Mouse (Mus musculus): ENCODE measurements around the gene Washc2.
A peak's percentile ranks its signal among the peaks of the same experiment; 100 is the strongest.
"Not testable (repeated sequence)": the region's sequence is repeated elsewhere in the genome, so short reads cannot be mapped to it uniquely, and the experiment has no call there.

Gene Washc2

DNA sequence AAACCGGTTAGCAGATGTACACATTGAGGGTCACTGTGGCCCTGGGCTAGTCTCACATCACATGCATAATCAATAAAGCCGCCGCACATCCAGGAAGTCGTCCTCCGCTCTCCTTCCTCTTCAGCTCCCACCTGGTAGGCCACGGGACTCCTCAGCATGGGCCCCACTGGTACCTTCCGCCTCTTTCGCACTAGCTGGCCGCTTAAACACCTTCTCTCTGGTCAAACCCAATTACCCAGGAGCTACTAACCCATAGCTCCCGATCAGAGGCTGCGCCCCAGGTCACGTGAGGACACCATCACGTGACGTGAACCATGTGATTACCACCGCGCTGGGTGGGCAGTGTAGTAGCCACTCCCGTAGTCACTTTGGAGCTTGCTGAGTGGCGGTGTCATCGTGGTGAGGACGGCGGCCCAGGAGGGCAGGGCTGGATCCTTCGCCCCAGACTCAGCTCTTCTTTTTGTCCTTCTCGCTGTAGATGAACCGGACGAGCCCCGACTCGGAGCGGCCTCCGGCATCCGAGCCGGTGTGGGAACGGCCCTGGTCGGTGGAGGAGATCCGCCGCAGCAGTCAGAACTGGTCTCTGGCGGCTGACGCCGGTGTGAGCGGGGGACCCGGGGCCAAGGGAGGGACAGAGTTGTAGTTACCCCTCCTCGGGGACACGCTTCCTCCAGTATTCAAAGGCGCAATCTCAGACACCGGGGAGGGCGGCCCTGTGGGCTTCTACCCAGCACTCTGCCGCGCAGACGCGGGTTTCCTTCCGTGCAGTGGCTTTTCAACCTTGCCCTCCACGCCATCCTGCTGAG, at the start of gene Washc2:
TSS of gene Washc2 (plus strand) at position 310 of the 806 bp plus-strand sequence.
- DNase-seq (ENCODE audit: low read depth, low spot score): peak; percentile 91

DNA sequence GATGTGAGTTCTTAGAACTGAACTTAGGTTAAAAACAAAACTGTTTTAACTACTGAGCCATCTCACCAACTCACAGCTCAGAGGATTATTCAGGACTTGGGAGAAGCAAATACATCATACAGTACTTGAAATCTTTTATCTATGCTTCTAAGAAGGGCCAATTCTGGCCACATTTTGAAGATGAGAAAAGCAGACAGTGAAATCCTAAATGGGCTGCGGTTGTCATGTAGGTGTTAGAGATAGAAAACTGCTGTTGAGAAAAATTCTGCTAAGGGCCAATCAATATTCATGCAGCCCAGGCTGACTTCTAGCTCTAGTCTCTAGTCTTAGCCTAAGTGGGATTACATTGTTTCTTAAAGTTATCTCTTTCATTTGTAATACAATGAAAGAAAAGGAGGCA, 41.5 kb upstream of the Washc2 start:
- no peak for DNase-seq (ENCODE audit: low read depth, low spot score)

DNA sequence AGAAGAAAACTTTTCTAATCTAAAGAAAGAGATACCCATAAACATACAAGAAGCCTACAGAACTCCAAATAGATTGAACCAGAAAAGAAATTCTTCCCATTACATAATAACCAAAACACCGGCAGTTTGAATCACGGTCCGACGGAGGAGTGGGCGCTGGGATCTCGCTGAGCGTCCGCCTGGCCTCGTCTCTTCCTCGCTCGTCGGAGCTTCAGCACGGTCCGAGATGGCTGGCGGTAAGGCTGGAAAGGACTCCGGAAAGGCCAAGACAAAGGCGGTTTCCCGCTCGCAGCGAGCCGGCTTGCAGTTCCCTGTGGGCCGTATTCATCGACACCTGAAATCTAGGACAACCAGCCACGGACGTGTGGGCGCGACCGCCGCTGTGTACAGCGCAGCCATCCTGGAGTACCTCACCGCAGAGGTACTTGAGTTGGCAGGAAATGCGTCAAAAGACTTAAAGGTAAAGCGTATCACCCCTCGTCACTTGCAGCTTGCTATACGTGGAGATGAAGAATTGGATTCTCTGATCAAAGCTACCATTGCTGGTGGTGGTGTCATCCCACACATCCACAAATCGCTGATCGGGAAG, 34.2 kb upstream of the Washc2 start:
- DNase-seq (ENCODE audit: low read depth, low spot score): not testable (repeated sequence)

DNA sequence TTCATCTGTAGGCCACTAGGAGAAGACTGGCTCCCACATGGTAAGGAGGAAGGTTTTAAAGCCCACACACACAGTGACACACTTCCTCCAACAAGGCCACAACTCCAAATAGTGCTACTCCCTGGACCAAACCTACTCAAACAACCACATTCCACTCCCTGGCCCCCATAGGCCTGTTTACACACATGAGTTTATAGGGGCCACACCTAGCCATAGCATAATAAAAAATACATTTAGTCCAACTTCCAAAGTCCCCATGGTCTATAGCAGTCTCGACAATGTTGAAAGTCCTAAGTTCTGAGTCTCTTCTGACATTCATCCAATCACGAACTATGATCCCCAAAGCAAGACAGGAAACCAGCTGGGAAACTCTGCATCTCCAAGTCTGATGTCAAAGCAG, 29.5 kb upstream of the Washc2 start:
- no peak for DNase-seq (ENCODE audit: low read depth, low spot score)

DNA sequence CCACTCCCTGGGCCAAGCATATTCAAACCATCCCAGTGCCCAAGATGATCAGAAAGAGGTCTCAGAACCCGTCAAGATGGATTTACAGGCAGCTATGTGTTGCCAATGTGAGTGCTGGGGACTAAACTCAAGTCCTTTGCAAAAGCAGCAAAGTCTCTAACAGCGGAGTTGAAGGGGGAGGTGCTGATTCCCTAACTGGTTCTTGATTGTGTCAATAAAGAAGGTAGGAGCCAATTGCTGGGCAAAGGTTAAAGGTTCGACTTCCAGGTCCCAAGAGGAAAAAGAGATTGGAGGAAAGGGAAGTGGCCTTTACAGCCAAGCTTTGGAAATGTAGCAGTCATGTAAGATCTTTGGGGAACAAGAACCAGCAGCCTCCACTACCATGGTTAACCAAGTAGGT, 27.1 kb upstream of the Washc2 start:
- no peak for DNase-seq (ENCODE audit: low read depth, low spot score)

DNA sequence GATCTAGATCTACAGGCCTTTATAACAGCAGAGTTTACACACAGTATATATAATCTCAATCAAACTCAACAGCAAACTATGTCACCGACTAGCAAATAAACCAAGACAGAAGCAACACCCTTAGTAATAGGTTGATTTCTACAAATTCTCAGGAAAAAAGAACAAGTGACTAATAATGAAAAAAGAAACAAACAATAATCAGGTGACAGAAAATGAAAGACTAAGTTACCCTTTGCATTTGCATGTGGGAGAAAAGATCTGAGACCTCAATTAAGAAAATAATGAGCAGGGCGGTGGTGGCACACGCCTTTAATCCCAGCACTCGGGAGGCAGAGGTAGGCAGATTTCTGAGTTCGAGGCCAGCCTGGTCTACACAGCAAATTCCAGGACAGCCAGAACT, 24.3 kb upstream of the Washc2 start:
- no peak for DNase-seq (ENCODE audit: low read depth, low spot score)

DNA sequence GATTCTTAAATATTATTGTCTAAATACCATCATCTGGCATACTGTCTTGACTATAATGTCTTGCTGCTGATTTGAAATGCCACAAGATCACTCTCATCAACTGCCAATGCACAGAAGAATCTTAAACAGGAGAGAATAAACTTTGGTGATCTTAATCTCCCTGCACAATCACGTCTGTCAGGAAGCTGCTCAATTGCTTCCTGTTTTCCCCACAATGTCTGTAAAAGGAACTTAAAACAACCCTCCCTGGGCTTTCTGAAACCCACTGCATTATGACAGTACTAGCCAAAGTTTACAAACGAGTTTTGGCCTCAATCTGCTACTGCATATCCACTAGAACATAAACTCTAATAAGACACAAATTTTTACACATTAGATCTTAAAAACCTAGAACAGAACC, 21.4 kb upstream of the Washc2 start:
- DNase-seq (ENCODE audit: low read depth, low spot score): no peak

DNA sequence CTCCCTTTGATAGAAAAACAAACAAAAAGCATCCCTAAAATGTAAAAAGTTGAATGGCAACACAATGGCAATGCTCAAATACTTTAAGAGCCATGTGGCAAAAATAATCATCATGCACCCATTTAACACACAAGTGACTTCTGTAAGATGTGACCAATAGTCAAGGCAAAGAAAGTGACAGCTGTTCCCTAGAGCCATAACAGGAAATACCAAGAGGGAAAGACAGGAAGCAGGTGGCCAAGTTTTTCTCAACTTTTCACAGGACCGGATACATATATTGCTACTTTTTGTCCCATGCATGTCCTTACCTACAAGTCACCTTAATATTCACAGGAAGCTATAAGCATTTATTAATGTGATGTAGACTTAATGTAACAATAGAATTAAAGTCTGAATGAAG, 18.4 kb upstream of the Washc2 start:
- no peak for DNase-seq (ENCODE audit: low read depth, low spot score)

DNA sequence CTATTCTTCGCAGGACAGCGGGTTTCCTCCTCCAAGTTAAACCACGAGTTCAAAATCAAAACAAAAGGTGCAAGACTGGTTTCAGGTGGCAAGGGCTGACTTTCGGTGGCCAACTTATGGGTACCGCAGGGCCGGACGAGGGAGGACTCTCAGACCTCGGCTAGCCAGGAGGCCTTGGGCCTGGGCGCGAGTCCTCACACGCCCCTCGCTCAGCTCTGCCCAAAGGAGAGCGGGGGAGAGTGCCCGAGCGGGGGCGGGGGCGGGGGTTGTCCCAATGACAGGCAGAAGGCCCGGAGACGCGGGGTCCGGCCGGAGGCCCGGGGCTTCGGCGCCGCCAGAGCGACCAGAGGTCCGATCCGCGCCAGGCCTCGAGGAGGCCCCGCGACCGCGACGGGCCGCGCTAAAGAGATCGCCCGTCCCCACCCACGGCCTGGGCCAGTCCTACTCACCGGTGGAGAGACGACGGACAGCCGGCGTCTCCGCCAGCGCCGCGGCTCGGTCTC, 15.0 kb upstream of the Washc2 start:
- no peak for DNase-seq (ENCODE audit: low read depth, low spot score)

DNA sequence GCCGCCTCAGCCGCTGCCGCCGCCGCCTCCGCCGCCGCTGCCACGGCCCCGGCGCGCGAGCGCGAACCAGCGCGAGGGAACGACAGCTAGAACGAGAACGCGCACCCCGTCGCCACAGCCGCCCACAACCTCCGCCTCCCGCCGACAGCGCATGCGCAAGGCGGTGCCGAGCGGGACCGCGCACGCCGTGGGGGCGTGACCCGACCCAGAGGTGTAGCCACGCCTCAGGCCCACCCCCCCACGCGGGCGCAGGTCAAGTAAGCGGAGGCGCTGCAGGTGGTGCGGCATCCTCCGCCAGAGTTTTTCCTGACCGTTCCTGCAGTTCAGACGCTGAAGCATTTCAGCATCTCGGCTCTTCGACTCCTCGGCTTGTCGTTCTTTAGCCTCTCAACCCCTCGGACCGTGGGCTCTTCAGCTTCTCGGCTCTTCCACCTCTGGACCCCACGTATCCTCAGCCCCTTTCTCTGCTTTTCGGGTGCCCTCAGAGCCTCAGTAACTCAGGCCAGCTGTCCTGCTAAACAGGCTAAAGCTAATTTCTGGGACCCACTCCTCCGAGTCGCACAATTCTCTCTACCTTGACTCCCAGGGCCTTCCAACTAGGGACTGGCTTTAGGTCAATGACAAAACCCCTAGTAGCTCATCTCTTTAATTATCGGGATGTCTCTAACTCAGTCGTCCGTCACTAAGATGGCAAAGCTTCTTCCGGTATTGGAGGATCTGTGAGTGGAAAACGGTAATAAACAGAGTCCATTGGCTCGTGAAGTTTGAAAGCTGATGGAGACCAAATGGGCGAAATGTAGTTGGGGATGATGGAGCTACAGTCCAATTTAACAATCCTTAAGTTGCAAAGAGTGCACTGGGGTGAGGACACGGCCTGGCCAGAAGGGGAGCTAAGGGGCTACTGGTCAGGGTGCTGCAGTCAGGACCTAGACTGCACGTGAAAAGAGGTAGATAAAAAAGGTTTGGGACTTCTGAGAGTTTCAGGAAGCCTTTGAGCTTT, 14.1 kb upstream of the Washc2 start, which contains the start of gene Tmcc1:
TSS of gene Tmcc1 (minus strand) at position 93 of the 1,000 bp plus-strand sequence.
- peak; percentile 85 for DNase-seq (ENCODE audit: low read depth, low spot score)

DNA sequence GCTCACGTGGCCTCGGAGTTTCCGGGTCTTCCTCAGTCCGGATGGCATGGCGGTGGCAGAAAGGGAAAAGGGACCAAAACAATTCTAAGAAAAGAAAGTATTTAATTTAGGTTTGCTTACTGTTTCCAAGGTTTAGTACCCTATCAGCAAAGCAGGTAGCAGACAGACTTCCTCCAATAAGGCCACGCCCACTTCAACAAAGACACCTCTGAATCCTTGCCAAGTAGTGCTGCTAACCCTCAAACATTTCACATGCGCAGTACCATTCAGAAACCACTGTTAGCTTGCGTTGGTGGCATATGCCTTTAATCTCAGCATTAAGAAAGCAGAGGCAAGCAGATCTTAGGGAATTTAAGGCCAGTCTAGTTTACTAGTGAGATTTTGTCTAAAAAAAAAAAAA, 12.0 kb upstream of the Washc2 start:
- no peak for DNase-seq (ENCODE audit: low read depth, low spot score)

DNA sequence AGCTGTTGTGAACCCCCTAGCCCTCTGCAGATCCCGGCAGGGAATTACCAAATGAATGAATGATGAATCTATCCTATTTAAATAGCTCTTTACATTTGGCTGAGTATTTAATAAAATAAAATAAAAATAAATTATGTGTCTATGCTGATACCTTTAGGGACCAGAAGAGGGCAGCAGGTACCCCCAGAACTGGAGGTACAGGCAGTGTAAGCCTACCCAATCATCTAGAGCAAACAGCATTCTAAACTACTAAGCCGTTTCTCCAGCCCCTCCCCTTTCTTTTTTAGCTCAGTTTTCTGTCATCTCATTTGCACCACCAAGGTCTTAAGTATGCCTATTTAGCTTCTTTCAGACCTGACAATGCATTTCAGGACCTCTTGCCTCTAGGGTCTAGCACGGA, 9.7 kb upstream of the Washc2 start:
- DNase-seq (ENCODE audit: low read depth, low spot score): no peak

DNA sequence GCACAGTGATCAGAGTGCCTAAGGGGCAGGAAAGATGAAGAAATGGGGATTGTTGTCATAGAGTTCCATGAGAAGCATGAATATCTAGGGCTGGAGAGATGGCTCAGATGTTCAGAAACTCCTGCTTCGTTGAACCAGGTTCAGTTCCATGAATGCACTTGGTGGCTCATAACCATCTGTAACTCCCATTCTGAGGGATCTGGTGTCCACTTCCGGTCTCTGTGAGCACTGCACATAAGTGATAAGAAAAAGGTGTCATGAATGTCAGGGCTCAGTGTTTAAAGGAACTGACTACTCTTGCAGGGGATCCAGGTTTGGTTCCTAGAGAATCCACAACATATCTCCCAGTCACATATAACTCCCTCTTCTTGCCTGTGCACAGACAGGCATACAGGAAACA, 8.2 kb upstream of the Washc2 start:
- no peak for DNase-seq (ENCODE audit: low read depth, low spot score)

DNA sequence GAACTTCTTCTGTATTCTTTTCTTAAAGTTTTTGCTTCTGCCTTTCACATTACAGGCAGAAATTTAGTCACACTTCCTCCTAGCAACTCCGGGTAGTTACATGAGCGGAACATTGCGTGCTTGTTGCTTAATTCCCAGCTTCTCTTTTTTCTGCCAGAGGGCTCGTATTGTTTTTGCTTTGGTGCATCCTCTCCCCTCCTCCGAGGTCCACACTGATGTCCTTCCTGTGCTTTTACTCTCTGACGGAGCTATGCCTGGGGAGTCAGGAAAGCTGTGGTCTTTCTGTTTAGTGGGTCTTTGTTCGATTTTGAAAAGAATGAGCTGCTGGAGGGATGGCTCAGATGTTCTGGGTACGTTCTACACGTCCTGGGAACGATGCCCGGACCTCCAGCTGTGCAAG, 19.9 kb downstream of the Washc2 start:
- DNase-seq (ENCODE audit: low read depth, low spot score): no peak

DNA sequence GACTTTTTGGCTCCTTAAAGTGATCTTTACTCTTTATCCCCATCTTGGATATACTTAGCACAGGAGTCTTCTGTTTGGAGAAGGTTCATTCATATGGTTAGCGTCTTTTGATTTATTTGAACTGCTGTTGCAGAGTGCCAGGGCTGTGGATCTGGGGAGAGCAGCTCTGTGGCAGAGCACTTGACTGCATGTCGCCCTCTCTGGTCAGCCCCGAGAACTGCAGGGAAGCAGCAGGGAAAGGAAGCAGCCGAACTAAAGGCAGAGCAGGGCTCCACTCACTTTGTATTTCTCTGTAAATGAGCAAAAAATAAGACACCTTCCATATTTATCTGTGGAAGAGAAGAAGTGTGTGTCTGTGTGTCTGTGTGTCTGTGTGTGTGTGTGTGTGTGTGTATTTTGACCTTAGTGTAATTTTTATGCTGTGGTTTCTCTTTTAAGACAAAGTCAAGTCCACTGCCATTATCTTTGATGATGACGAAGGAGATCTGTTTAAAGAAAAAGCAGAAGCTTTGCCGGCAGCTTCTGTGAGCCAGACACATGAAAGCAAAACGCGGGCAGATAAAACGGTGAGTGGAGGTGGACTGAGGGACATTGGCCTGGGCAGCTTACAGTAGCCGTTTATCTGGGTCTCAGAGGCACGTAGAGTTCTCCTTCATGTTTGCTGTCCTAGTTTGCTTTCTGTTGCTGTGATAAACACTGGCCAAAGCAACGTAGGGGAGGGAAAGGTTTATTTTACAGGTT, 21.1 kb downstream of the Washc2 start:
- DNase-seq (ENCODE audit: low read depth, low spot score): peak; percentile 36

DNA sequence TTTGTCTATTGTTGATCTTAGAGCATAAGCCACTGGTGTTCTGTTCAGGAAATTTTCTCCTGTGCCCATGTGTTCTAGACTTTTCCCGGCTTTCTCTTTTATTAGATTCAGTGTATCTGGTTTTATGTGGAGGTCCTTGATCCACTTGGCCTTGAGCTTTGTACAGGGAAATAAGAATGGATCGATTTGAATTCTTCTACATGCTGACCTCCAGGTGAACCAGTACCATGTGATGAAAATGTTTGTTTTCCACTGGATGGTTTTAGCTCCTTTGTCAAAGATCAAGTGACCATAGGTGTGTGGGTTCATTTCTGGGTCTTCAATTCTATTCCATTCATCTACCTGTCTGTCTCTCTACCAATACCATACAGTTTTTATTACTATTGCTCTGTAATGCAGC, 27.0 kb downstream of the Washc2 start:
- not testable (repeated sequence) for DNase-seq (ENCODE audit: low read depth, low spot score)

DNA sequence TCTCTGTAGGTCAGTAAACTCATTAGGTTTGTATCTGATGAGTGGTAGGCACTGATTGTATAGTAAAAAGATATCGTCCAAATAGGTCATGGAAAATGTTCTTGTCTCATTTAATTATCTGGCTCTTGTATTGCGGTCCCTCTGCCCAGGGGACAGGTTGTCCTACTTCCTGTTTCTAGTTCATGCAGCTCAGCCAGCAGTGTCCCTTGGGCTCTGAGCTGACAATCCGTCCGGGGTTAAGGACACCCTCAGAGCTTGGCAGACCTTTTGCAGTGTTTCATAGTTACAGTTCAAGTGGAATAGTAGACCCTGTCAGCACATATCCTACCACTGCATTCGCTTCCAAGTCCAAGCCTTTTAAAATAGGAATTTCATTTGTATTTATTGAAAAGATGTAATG, 27.5 kb downstream of the Washc2 start:
- no peak for DNase-seq (ENCODE audit: low read depth, low spot score)

DNA sequence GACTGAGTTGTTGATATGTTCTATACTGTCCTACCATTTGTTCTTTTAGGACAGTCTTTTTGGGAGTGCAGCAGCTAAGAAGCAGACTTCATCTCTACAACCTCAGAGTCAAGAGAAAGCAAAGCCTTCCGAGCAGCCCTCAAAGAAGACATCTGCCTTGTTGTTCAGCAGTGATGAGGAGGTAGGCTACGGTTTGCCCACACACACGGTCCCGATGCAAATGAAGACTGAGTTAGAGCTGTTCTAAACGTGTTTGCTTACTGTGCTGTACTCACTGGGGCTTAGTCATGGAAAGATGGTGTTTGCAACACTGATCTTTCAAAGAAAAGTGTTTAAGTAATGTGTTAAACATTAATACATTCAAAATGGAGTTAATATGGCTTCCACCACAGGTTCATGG, 30.2 kb downstream of the Washc2 start:
- no peak for DNase-seq (ENCODE audit: low read depth, low spot score)

DNA sequence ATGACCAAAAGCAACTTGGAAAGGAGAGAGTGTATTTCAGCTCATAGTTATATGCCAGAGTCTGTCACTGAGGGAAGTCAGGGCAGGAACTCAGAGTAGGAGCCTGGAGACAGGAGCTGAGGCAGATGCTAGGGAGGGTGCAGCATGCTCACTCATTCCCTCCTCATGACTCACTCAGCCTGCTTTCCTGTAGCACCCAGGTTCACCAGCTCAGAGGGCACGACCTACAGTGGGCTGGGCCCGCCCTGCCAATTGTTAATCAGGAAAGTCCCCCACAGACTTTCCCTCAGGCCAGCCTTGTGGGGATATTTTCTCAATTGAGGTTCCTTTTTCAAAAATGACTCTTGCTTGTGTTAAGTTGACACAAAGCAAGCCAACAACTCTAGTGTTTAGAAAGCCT, 32.5 kb downstream of the Washc2 start:
- DNase-seq (ENCODE audit: low read depth, low spot score): no peak

DNA sequence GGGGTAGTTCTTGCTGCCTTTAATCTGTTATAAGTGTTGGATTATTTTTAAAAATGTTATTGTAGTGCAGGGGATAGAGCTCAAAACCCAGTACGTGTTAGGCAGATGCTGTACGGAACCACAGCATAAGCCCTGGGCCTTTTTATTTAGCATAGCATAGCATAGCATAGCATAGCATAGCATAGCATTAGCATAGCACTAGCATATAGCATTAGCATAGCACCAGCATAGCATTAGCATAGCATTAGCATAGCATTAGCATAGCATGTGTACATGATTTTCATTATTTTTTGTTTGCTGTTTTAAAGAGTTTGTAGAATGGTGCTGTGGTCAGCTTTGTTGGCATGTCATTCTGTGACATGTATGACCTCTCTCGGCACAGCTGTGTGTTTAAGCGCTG, 51.8 kb downstream of the Washc2 start:
- no peak for DNase-seq (ENCODE audit: low read depth, low spot score)

DNA sequence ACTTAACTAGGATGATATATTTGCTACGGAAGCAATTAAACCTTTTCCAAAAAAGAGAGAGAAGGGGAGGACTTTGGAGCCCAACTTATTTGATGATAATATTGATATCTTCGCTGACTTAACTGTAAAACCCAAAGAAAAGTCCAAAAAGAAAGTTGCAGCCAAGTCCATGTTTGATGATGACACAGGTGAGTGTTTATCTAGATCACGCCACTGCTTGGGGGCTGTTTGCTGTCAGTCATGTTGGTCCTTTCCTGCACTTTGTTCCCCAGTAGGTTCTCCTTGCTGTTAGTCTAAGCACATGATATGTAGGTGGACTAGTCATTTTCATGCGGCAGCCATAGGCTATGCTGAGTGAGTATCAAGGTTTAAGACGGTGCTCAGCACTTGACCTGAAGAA, 52.6 kb downstream of the Washc2 start:
- no peak for DNase-seq (ENCODE audit: low read depth, low spot score)

Measured in c-Kit-negative CD71-positive TER-119-positive erythroid progenitor cells, embryonic 14.5 days (primary cell).